Mouse (Mus musculus): Measurements from ENCODE around the gene Nelfe.
A peak's percentile ranks its signal among the peaks of the same experiment; 100 is the strongest.
"Not testable (repeated sequence)": the region's sequence is repeated elsewhere in the genome, so short reads cannot be mapped to it uniquely, and the experiment has no call there.

The Nelfe gene

GRCm38 (mm10) chr17:34887942-34888341 is 37.8 kb downstream of the Nelfe start:
- ATAC-seq (ENCODE audit: insufficient number of reproducible peaks, low FRiP score, low TSS enrichment) = no peak

DNA sequence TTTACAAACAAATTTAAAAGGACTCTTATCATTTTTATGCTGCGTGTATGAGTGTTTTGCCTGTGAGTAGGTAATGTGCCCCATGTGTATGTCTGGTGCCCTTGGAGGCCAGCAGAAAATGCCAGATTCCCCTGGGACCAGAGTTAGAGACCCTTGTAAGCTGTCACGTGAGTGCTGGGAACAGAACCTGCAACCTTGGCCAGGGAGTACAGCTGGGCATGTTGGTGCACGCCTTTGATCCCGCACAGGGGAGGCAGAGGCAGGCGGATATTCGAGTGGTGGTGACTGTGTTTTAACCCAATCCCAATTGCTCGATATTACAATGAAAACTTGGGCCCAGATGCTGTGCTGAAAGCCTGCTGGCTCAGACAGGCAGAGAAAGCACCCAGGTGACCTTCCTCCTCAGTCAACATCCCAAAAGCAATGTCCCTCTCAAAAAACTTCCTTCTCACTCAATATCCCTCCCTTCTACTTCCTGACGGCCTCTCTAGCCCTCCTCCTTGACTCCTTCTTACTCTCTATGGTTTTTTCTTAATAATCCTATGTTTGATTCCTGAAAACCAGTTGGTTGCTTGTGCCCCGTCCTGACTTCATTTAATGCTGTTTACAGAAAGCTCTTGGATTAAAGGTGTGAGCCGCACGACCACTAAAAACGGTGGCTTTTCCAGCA is 40.0 kb downstream of the Nelfe start:
- ATAC-seq (ENCODE audit: insufficient number of reproducible peaks, low FRiP score, low TSS enrichment) = no peak

DNA sequence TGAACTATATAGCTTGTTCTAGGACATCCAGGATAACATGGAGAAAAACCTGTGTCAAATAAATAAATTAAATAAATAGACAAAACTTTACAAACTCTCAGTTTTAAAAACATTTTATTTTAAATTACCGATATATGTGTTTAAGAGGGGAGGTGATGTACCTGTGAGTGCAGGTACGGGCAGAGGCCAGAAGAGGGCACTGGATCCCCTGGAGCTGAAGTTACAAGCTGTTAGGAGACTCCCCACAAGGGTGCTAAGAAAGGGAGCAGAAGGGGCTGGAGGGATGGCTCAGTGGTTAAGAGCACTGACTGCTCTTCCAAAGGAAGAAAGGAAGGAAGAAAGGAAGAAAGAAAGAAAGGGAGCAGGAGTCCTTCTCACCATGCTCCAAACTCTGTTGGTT is 41.2 kb downstream of the Nelfe start:
- no peak for ATAC-seq (ENCODE audit: insufficient number of reproducible peaks, low FRiP score, low TSS enrichment)

DNA sequence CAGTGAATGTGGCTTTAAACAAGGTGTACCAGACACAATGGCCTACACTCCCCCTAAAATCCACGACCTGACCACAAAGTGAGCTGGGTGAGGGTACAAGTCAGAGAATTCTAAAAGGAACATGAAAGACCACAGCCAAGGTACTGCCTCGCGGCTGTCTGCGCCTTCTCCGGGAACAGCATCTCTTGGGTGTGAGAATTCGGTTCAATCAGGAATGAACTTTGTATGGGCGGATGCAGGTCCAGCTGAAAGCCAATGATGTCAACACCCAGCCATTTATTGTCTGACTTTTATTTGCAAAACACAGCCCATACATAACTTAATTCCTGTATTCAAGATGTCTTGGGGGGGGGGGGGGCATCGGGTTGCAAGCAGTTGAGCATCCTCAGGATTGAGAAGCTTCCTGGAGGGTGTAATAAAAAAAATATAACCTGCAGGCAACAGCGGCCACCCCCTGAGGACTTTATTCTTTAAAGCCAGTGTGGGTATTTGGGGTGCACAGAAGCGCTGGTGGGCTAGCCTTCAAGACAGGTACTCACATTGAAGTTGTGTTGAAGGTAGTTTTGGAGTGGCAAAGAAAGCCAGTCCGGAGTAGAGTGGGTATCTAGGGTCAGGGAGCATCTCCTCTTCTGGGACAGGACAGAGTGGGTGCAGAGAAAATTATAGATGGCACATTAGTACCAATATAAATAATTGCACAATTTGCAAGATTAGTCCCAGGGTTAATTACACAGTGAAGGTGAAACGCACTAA is 43.1 kb downstream of the Nelfe start:
- ATAC-seq (ENCODE audit: insufficient number of reproducible peaks, low FRiP score, low TSS enrichment) = 0 out of 2 replicates have a peak, but pooled peaks have one; percentile 2

- peak; percentile 72 for ATAC-seq (ENCODE audit: insufficient number of reproducible peaks, low FRiP score, low TSS enrichment)
These were observed 43.9 kb downstream of the Nelfe start for GRCm38 (mm10) chr17:34894074-34894597.

- no peak for ATAC-seq (ENCODE audit: insufficient number of reproducible peaks, low FRiP score, low TSS enrichment)
These were observed 44.8 kb downstream of the Nelfe start for GRCm38 (mm10) chr17:34894801-34895530.

GRCm38 (mm10) chr17:34895724-34896123 is 45.5 kb downstream of the Nelfe start:
- no peak for ATAC-seq (ENCODE audit: insufficient number of reproducible peaks, low FRiP score, low TSS enrichment)

- no peak for ATAC-seq (ENCODE audit: insufficient number of reproducible peaks, low FRiP score, low TSS enrichment)
These were observed 46.2 kb downstream of the Nelfe start for GRCm38 (mm10) chr17:34896366-34896765.

DNA sequence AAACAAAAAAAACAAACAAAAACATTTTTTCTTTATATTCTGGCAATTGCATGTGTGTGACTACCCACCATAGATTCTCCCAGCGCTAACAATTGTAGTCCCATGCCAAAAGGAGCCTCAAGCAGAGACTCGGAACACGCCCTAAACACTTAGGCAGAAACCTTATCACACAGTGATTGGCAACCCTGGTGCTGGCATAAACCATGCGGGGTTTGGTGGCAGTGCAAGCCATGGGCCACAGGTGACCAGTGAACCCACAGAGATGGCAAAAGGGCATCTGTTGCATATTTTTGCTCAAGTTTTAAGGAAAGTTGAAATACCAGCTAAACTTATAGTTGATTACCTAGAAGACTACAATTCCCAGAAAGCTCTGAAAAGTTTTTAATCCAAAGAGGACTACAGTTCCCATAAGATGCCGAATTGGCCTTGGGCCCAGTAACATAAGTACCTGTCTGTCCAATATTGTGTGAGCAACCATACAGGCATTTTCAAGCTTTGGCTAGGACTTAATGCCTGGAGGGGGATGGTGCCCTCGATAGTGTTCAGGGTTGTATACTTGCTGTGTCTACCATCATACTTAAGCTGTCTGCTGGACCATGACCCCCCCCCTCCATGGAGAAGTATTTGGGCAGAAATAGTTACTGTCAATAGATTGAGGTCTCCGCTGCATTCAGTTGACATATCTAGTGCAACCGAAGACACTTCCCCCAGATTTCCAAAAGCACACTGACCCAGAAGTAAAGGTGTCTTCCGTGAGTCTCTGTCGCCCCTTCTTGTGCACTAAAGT is 47.4 kb downstream of the Nelfe start:
- ATAC-seq (ENCODE audit: insufficient number of reproducible peaks, low FRiP score, low TSS enrichment) = no peak

DNA sequence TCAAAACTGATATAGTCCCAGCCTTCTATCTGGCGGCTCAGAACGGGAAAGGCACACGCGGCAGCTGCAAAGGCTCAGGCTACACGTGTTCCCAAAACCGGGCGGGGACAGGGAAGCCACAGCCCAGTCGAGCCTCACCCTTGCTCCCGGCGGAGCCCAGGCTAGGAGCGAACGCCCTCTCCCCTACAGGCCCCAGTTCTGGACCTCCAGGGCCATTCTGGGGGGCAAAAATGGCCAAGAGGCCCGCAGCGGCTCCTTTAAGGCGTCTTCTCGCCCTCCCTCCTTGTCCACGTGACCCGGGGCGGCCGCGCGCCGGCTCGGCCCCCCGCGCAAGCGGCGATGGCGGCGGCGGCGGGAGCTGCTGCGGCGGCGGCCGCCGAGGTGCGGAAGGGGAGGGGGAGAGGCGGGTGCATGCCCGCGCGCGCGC is 48.0 kb downstream of the Nelfe start, which contains the start of the genes C2 and Ehmt2:
Gene C2 (minus strand): TSS at position 106 of the 427 bp plus-strand sequence.
Gene Ehmt2 (plus strand): TSS at position 310 of the 427 bp plus-strand sequence.
- ATAC-seq (ENCODE audit: insufficient number of reproducible peaks, low FRiP score, low TSS enrichment) = peak; percentile 34

GRCm38 (mm10) chr17:34898706-34899052 is 48.5 kb downstream of the Nelfe start:
- no peak for ATAC-seq (ENCODE audit: insufficient number of reproducible peaks, low FRiP score, low TSS enrichment)

- ATAC-seq (ENCODE audit: insufficient number of reproducible peaks, low FRiP score, low TSS enrichment) = no peak
These were observed 49.1 kb downstream of the Nelfe start for GRCm38 (mm10) chr17:34899053-34899889.

GRCm38 (mm10) chr17:34899890-34900243 is 49.7 kb downstream of the Nelfe start:
- ATAC-seq (ENCODE audit: insufficient number of reproducible peaks, low FRiP score, low TSS enrichment) = no peak

GRCm38 (mm10) chr17:34900826-34901225 is 50.6 kb downstream of the Nelfe start:
- not testable (repeated sequence) for ATAC-seq (ENCODE audit: insufficient number of reproducible peaks, low FRiP score, low TSS enrichment)

DNA sequence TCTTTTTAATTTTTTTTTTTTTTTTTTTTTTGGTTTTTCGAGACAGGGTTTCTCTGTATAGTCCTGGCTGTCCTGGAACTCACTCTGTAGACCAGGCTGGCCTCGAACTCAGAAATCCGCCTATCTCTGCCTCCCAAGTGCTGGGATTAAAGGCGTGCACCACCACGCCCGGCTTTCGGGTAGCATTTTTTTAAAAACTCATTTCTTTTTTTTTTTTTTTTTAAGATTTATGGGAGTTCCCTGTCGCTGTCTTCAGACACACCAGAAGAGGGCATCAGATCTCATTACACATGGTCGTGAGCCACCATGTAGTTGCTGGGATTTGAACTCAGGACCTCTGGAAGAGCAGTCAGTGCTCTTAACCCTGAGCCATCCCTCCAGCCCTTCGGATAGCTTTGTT is 51.8 kb downstream of the Nelfe start:
- ATAC-seq (ENCODE audit: insufficient number of reproducible peaks, low FRiP score, low TSS enrichment) = not testable (repeated sequence)

GRCm38 (mm10) chr17:34902895-34903294 is 52.7 kb downstream of the Nelfe start:
- ATAC-seq (ENCODE audit: insufficient number of reproducible peaks, low FRiP score, low TSS enrichment) = no peak
